Mouse (Mus musculus) spleen, postnatal 0 days (tissue): ENCODE measurements around the gene Acan. TPM values are rescaled to one million over a fixed set of nuclear protein-coding genes. Genes with fewer than 3 reads are reported as not detected.

Experiments used
- polyA plus RNA-seq: library from polyadenylated mRNA; unstranded; fragments of >200 nt; fragmentation: Nextera tagmentation; extraction: Ambion mirVana; gene quantifications from 2 replicates; pipeline ENCODE4 v1.2.1, GENCODE M21; 2015

The Acan gene
- polyA plus RNA-seq: 0.26 and 0.29 TPM in 2 replicates

DNA sequence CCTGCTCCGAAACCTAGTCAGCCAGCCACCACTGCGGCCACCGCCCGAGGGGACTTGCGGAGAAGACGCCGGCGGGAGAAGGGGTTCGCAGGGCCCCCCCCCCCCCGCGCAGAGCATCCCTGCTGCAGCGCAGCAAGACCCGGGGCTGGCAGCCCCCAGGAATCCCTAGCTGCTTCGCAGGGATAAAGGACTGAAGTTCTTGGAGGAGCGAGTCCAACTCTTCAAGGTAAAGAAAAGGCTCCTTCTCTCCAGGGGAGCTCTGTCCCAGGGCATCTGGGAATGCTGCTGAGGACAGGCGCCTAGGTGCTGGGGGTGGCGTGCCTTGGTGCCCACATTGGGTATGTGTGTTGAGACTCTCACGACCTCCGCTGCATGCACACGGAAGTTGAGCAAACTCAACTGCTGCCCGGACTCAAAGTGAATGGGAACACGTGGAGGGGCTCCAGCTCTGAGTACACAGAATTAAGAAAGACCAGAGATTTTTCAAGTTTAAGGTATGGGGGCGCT, at the start of gene Acan:
Acan (plus strand) TSS at position 101 of the 507 bp plus-strand sequence.

DNA sequence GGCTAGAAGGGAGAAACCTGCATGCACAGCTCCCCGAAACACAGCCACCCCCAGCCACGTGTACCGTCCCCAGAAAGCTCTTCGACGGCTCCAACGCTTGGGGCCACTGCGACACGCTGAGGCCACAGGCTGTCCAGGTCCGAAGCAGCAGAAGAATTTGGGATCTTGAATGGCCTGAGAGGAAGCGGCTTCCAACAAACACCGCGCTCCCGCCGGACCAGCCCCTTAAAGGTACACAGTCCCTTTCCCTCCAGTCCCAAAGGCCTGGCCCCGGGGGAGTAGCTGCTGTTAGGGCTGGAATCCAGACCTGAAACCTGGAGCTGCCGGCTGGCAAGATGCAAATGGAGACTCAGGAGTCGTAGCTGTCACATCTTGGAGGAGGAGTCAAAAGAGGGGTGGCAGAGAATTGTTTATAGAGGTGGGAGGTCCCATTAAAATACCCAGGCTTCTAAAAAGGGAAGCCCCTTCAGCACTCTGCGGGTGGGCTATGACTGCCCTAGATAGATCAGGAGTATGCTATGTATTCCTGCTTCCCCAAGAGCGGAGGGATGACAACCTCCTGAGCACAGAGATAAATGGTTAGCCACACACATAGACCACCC, 77.7 kb downstream of the Acan start, which contains the start of gene Hapln3:
Hapln3 (minus strand) TSS at position 176 of the 602 bp plus-strand sequence.

DNA sequence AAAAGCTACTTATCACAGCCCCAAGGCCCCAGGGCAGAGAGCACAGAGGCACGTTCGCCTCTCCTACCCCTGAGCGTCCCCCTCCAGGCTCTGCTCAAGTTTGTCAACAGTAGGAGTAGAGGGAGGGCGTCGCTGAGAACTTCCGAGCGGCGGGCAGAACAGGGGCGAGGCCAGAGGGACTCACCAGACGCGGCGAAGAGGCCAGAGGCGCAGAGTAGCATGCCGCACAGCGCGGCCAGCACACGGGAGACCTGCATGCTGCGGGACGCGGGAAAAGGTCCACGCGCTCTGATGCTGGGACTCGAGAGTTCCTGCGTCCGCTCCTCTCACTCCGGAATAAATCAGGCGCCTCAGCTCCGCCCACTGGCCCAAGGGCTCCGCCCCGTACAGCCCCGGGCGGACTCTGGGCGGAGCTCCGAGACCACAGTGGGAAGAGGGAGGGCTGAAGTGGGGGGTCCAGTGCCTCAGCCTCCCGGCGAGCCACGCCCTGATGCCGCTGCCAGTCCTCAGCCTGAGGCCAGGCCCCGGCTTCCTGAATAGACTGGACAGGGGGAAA, 95.5 kb downstream of the Acan start, which contains the start of gene Mfge8:
Mfge8 (minus strand) TSS at position 350 of the 556 bp plus-strand sequence.

Other genes with a start within 250 kb of the Acan start
- 10.2 and 10.5 TPM in 2 replicates for gene Det1, start 206.2 kb upstream of the Acan start, polyA plus RNA-seq
- 22.5 and 24.6 TPM in 2 replicates for gene Aen, start 157.6 kb upstream of the Acan start, polyA plus RNA-seq
- gene Isg20, start 140.1 kb upstream of the Acan start, polyA plus RNA-seq: 229 and 243 TPM in 2 replicates
- 0.28 and 0.47 TPM in 2 replicates for gene Hapln3, start 77.5 kb downstream of the Acan start, polyA plus RNA-seq
- gene Mfge8, start 95.6 kb downstream of the Acan start, polyA plus RNA-seq: 64.6 and 89.0 TPM in 2 replicates
- 7.3 and 7.6 TPM in 2 replicates for gene Abhd2, start 219.7 kb downstream of the Acan start, polyA plus RNA-seq